Mouse (Mus musculus) fibroblast of lung, adult 2 months (primary cell): Measurements from ENCODE around the gene Lama5.

Experiments
- DNase-seq: peaks from one replicate; pipeline ENCODE4 v3.0.0-alpha.2; 2011; ENCODE audit warnings: low read depth

The Lama5 gene

GRCm38 (mm10) chr2:180135414-180135813 lies 90.2 kb downstream of the Lama5 start:
- DNase-seq = no peak

GRCm38 (mm10) chr2:180133911-180134310 lies 91.7 kb downstream of the Lama5 start:
- no peak for DNase-seq

GRCm38 (mm10) chr2:180133231-180133630 lies 92.4 kb downstream of the Lama5 start:
- no peak for DNase-seq

GRCm38 (mm10) chr2:180127675-180128074 lies 98.0 kb downstream of the Lama5 start:
- DNase-seq = no peak
